Mouse (Mus musculus) C3H10T1/2 (cell line): ENCODE measurements around the gene Slc30a4. TPM values are rescaled to one million over a fixed set of nuclear protein-coding genes. Genes with fewer than 3 reads are reported as not detected.

Source experiments
- polyA plus RNA-seq, 2 experiments: library from polyadenylated mRNA; unstranded; fragments of >200 nt; fragmentation: generic; extraction: Trizol; gene quantifications; one replicate each; pipeline ENCODE4 v1.2.1; 2012; ENCODE audit warnings: missing spikeins in 2 of 2

Slc30a4 gene
- 1 to 10 TPM in 1 of 2 experiments, under 1 TPM in 1; 0.90 to 4.1 TPM for polyA plus RNA-seq

GRCm38 (mm10) chr2:122702181-122703036 is at the start of gene Slc30a4:
Gene Slc30a4, minus strand, starts transcription at chr2:122702663.

GRCm38 (mm10) chr2:122737894-122738830 is 35.7 kb upstream of the Slc30a4 start, which contains the start of gene Bloc1s6:
Gene Bloc1s6, plus strand, starts transcription at chr2:122738503.

GRCm38 (mm10) chr2:122636686-122637085 is 65.8 kb downstream of the Slc30a4 start, which contains the start of gene AA467197:
Gene AA467197, plus strand, starts transcription at chr2:122636986.

Other genes starting within 250 kb of the Slc30a4 start
- not detected for gene Gm14085, start 217.7 kb downstream of the Slc30a4 start, polyA plus RNA-seq
- not detected for gene Gatm, start 91.4 kb downstream of the Slc30a4 start, polyA plus RNA-seq
- gene AA467197, start 65.7 kb downstream of the Slc30a4 start, polyA plus RNA-seq, result not detected
- 10 to 100 TPM in 1 of 2 experiments, 1 to 10 TPM in 1; 5.8 to 13.4 TPM for gene Bloc1s6, start 35.8 kb upstream of the Slc30a4 start, polyA plus RNA-seq
- 10 to 100 TPM; 11.9 to 25.8 TPM for gene Sqor, start 62.6 kb upstream of the Slc30a4 start, polyA plus RNA-seq